Mouse (Mus musculus) gonadal fat pad, adult 2 months (tissue): ENCODE results near the gene Dmrt2. TPM values are rescaled to one million over a fixed set of nuclear protein-coding genes. Genes with fewer than 3 reads are reported as not detected.

Experiments used
- DNase-seq: peaks from one replicate; pipeline ENCODE4 v3.0.0-alpha.2; 2012; ENCODE audit warnings: low read depth
- polyA plus RNA-seq: library from polyadenylated mRNA; depleted of rRNA; stranded (reverse); fragments of >200 nt; gene quantifications from 2 replicates; pipeline ENCODE4 v1.2.3, GENCODE M21; 2012; rRNA removed

Gene Dmrt2
- polyA plus RNA-seq: 18.6 and 38.1 TPM in 2 replicates

DNA sequence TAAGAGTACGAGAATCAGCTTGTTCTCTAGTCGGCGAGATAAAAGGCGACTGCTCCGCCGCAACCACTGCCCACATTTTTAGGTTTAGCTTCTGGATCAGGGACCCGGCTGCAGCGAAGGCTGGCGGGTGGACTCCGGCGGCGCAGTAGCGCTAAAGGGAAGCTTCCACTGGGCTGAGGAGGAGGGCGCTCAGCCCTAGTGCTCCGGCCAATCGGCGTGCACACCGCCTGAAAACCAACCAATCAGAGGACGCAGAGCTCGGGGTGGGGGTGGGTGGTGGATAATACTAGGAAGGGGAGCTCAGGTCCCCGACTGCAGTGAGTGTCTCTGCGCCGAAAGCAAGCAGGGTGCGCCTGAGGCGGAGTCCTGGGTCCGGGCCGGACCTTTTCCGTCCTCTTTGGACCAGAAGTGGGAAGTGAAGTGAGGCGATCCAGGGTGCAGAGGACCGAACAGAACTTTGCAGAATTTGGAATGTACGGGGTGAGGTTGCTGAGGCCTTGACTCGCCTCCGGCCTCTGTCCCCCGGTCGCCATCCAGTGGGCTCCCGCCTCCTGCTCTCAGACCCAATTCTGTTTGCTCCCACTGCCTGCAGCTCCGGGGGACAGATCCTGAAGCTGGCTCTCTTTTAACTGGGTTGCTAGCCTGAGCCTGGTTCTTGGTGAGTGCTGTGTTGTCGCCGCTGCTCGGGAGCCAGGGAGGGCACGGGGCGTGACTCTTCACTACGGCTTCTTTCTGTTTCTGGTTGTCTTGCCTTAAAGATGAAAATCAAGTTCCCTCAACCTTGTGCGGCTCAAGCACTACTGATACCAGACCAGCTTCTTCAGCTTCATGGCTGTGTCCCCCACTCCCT, at the start of gene Dmrt2:
Gene Dmrt2, plus strand, starts transcription at position 311 of the 850 bp plus-strand sequence.
- no peak for DNase-seq

DNA sequence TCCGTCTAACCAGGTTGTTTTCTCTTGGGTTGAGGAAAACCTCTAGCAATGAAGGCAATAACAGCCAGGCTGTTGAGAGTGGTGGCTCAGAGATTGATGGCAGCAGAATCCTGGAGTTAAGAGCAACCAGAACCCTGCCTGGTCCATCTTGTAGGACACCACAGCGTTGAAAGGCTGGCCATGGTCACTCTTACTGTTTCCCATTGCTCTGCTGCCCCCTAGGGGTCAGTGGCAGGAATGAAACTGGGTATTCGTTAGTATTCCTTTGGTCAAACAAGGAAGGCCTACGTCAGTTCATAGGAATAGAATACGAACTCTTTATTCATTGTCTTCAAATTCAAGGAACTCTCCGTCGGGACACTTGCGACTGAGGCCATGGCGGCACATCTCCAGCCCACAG, 43.7 kb upstream of the Dmrt2 start:
- DNase-seq: no peak

DNA sequence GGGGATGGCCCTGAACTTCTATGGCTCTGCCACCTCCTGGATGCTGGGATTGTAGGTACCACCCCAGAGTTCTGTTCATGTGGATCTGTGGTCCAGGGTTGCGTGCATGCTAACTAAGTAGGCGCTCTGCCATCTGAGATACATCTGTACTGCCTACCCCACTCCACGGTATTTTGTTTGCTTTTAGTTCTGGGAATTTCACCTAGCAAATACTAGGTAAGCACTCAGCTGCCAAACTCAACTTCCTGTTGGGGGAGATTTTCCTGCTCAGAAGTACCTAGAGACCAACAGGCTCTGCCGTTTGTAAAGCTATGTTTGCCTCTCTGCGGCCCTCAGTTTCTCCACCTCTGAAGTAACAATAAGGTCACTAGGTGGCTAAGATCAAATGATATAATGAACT, 37.1 kb upstream of the Dmrt2 start:
- no peak for DNase-seq

DNA sequence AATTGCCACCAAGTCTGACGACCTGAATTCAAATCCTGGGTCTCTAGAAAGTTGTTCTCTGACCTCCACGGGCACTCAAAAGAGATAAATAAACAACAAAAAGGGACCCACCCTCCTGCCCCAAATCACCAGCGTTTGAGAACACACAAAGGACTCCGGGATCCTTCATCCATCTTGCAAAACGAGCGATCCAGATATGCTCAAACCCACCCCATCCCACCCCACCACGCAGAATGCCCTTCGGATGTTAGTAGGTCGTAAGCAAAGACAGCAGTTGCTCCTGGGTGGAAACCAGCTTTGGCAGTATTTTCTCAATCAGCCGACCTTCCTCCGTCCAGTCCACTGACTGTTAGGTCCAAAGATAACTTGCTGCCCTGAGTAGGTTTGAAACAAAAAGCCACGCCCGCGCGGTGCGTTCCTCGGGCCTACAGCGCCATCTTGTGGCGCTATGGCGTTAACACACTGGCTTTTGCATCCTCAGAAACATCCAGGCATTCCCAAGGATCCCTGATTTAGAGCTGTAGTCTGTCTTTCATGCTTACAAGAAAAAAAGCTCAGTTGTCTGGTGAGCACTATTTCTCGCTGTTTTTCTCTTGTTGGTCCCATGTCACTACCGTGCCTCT, 36.5 kb upstream of the Dmrt2 start:
- DNase-seq: no peak

DNA sequence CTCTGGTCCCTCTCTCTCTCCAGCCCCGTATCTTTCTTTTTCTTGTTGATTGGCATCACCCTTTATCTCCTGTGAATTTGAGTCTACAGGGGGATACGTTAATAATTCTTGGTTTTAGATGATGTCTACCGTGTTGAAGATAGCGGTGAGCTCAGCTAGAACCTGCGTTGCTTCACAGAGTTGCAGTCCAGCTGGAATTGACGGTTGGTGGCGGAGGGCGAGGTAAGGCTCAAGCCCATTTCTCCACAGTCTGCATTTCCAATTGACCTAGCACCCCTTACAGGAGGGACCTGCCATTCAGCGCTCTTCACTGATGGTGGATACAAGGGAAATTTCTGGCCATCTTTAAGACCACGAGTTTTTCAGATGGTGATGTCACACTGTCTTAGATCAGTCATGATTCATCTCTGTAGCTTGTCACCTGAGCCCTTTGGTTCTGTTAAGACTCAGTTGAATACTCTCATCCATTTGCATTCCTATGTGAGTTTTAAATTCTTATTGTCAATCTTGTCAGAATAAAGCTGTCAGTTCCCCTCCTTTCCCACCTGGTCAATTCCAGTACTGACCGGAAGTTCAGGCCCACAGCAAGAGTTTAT, 33.3 kb upstream of the Dmrt2 start:
- no peak for DNase-seq

DNA sequence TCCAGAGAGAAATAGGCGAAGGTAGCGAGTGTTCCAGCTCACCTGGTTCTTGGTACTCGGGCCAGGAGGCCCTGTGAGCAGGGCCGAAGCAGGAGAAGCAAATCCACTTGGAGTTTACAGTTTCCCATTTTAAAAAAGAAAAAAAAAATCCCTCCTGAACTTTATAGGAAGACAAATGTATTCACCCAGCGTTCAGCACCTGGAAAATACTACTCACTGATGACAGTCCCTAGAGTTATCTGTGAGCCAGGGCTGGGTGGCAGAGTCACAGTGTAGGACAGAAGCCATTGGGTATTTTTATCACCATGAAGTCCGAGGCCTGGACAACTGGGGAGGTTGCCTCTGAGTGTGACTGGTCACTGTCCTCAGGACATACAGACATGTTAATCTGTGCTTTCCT, 30.4 kb upstream of the Dmrt2 start:
- no peak for DNase-seq

DNA sequence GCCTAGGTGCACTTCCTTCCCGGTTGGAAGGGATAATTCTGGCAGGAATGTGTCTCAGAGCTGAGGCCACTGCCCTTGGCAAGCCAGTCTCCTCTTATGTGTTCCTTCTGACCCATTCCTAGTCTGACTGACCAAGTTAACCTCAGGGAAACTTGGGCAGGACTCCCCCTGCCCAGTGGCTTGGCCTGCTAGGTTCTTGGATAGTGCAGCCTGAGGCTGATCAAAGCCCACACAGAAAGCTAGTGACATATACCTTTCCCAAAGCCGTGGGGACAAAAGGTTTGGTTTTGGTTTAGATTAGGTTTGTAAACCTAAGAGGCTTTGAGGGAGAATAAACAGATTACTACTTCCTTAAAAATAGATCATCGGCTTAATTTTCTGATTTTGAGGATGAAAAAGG, 25.1 kb upstream of the Dmrt2 start:
- DNase-seq: no peak

DNA sequence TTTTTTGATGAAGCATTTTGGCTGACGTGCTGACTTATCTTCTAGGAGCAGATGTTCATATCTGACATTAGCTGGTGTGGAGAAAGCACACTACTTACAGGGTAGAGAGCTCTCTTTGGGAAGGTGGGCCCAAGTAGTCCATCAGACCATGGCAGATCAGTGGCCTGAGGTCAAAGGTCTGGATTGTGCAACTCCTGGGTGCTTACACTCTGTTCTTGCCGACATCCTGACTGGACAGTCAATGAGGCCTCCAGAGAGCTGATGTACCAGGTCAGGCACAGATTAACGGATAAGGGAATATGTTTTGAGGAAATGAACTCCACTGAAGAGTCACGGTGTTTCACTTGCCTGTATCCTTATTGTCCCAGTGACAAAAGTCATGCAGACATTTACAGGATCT, 23.5 kb upstream of the Dmrt2 start:
- no peak for DNase-seq

DNA sequence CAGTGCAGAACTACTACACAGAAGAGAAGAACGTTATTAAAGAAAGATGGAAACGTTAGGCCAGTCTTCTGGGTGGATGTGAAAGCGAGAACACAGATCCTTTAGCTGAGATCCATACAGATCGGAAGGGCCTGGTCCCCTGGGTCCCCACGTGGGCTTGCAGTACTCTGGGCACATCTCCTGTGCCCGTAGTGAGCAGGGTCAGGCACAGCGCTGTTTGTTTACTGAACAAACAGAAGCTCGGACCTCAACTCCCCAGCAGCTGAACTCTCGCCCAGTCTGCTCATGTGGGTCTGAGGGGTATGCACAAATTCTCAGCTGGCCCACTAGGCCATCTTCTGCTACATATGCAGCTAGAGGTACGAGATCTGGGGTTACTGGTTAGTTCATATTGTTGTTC, 21.7 kb upstream of the Dmrt2 start:
- DNase-seq: no peak

DNA sequence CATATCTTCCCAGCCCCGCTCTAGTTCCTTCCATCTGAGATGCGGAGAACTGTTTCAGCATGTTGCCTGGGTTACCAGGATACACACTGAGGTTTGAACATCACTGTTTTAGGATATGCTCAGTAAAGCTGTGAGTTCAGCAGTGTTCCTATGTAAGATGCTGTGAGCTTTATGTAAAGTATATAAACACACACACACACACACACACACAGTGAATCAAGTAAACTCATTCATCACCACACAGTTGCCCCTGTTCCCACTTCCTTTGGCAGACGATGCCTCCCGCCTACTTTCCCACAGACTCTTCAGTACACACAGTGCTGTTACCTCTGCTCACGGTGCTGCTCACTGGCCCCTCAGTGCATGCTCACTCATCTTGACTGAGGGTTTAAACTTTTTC, 19.7 kb upstream of the Dmrt2 start:
- no peak for DNase-seq

DNA sequence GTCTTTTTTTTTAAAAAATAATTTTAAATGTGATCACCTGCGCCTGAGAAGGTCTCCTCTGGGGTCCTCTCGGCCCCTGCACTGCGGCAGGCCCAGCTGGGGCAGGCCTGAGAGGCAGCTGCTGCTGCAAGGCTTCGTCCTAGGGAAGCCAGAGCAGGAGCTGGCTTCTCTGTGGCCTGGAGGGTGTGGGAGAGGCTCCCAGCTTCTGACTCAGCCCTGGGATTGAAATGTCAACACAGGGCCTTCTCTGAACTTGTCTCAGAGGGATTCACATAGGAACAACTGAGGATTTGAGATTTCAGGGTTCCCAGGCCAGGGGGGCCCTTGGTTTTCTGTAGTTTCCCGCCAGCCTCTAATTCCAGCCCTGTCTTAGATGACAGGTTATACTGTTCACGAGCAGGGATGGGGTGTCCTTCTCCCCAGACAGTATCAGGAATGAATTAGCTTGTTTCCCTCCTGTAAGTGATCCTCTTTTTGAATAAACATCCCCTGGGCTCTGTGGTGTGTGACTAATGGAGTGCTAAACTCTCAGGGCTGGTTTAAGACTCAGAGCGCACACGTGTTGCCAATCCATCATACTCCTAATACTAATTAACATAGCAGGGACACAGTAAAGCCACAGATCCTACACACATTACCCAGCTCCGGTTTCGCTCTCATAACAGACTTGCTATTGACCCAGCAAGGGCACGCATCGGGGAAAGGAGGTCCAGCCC, 18.0 kb upstream of the Dmrt2 start:
- DNase-seq: no peak

DNA sequence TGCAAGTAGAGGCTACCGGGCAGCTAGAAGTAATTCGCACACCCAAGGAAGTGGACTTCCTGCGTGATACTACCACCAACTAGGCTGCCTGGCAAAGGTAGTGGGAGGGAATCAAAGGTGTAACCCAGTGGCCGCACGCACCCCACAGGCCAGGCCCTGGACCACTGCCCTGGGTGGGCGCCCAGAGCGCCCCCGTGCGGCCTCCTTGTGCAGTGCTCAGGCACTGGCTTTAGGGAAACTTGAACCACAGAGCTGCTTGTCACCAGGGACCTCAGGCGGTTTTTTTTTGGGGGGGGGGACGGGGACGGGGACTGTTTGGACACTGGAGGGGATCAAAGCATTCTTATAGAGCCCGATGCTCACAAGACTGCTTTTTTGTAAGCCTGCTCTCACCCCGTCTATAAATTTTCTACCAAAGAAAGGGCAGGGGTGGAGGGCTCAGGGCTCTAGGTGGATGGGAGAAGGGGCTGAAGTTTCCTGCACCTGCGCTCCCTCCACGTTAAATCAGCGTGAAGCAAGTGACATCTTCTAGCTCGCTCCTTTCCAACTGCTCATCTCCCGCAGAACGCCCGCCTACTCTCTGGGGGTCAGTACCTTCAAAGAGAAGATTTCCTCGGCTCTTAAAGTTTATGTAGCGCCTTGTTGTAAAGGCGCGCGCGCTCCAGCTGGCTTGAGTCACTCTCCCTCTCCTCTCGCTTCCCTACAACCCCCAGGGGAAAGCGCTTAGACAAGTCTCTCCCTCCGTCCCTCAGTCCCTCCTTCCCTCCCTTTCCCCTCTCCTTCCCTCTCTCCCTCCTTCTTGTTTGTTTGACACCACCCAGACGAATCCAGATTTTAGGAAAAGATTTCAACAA, 6.5 kb upstream of the Dmrt2 start:
- DNase-seq: no peak

DNA sequence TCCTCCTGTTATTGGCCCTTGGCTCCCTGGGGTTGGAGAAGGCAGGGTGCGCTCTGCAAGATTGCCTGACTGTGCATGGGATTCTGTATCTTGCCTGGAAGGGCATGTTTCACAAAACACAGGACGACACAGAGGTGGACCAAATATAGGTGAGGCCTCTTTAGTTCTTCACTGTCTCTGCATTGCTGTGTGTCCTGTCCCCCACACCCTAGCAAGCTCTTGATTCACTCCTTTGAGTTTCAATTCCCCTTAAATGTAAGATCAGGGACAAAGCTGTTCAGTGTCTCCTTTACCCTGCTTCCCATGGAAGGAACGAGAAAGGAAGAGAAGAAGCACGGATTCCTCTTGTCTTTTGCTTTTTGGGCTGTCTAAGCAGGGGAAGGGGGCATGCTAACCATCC, 4.4 kb upstream of the Dmrt2 start:
- no peak for DNase-seq

DNA sequence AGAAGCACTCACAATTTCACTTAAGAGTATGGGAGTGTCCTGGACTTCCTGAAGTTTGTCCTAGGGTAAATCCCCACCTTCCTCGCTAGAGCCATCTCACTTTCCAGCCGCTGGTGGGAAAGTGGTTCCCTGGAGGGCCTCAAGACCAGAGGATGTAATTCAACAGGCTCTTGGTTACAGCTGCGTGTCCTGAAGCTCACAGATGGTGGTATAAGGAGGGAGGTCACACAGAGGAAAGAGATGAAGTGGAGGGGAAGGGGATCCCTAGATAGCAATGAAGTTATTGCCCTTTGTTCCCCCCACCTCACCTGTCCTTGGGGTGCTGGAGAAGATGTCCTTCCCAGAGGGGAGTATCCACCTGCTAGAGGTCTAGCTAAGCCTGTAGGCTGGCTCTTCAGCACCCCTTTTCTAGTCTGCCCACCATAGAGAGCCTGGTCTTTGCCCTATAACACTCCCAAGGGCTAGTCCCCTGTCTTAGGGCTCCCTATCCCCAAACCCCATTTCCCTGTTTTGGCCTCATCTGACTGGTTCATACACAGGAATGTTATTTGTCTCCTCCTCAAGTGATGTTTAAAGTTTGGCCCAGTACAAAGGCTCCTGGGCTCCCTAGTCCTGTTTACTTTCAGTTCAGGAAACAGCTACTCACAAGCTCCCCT, 2.5 kb upstream of the Dmrt2 start:
- DNase-seq: no peak

DNA sequence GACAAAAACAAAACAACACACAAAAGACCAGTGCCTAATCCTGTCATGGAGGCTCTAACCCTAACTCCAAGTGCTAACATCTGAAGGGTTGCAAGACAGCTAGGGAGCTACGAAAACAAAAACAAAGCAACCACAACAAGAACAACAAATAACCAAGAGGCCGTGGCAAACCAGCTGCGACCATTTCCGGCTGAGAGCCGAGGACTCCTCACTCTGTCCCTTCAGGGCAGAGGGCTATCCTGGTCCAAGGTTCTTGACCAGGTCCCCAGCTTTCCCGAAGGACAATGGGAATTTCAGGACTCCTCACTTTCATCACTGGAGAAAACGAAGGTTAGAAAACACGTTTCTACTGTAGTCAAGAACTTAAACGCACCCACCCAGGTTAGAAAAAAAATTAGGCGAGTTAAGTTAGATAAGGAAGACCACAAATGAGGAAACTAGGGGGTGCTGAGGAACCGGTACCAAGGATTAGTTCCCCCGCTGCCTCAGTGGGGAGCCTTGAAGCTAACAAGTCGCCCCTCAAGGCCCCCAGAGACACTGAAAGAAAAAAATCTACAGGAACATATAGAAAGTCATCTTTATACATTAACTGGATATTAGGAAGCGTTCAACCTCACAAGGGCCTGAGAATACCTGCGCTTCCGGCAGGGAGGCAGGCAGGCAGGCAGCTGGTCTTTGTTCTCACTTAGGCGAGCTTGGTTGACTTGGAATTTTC, 1.5 kb upstream of the Dmrt2 start:
- DNase-seq: no peak

DNA sequence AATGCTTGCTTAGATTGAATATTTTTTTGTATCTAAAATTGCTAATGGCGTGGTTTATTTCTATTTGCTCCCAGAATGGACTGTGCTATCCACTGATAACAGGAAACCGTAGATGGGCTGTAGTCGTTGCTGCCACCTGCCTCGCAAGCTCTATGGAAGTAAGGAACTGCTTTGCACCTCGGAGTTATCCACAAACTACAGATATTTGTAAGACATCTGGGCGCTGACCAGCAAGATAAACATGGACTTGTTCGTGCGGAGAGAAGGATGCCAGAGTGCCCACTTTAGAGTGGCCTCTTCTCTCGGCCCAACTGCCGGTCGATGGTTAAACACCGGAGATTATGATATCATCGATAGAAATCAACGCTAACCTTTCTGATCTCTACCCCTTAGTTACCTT, 530 bp upstream of the Dmrt2 start:
- no peak for DNase-seq

DNA sequence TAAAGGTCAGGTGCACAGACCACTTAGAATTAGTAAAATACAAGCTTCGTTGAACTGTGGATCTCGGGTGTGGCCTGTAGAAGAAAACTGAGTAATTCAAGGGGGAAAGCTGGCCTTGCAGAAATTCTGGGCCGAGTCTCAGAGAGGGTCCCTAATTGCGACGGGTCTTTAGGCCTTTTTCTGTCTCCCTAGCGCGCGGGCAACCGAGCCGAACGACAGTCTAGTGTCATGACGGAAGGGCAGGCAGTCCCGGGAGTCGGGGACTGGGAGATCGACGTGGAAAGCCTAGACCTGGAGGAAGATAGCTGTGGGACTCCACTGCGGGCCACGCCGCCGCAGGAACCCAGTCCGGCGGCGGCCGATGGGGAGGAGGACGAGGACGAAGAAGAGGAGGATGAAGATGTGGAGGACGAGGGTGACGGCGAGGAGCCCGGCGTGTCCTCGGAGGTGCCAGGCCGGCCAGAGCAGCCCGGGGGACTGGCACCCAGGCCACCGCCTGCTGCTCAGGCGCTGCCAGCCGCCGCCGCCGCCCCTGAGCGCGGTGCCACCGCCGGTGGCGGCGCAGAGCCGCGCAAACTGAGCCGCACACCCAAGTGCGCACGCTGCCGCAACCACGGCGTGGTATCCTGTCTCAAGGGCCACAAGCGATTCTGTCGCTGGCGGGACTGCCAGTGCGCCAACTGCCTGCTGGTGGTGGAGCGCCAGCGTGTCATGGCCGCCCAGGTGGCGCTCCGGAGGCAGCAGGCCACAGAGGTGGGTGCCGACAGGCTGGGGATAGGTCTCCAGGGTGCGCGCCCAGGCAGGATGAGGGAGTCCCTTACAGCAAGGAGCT, 1.2 kb downstream of the Dmrt2 start:
- DNase-seq: no peak

DNA sequence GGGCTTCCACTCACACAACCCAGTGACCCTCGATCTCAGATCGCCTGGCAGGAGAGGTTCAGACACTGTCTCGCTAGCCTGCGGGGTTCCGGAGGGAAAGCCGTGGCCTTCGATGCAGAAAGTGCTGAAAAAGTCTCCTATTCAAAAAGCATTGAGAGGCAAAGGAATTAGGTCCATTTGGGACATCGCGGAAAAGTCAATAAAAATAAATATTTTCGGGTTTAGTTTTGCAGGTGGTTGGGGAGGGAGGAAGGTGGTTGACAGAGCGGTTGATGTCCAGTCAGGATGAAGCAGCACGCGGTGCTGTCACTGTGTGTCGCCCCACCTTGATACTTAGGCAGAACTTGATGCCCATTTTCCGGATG, 1.8 kb downstream of the Dmrt2 start:
- no peak for DNase-seq

DNA sequence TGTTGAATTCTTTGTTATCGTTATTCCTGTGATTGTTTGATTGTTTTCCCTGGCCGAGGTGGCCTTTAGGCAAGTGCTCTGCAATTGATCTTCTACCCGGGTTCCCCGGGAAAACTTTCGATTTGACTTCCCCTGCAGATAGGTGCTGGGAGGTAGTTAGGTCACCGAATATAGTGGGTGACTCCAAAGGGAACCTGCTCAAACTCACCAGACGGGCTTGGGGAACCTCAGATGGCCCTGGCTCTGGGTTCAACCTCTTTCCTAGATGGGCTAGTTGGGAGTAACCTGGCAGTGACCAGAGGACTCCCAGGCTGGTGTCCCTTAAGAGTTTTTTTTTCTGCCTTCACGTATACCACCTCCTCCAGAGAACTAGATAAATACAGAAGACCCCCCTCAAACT, 2.5 kb downstream of the Dmrt2 start:
- DNase-seq: no peak
